Mouse (Mus musculus) MEL (cell line): ENCODE measurements at regions not wholly inside any gene's neighbourhood (a gene's known extent, or its start where the extent isn't known, plus 50 kb on each side); places are given as distances from the start of the nearest gene placed in this dataset.

Source experiments
- DNase-seq: peaks from one replicate; pipeline ENCODE4 v3.0.0; 2011; ENCODE audit warnings: low read depth, low spot score
- H3K27ac ChIP-seq: 2 replicates; pipeline ENCODE4 v1.5.1; 2012; ENCODE audit warnings: low read depth, mild to moderate bottlenecking, control low read depth, low read length, moderate library complexity; ENCODE audit not compliant: control insufficient read depth
- H3K27me3 ChIP-seq, 2 experiments: fragments of 150-350 bp in 1 of 2; sonication (generic) in 1 of 2; 2 replicates each; pipeline ENCODE4 v1.6.1; 2012; ENCODE audit warnings: low read length in 2 of 2, mild to moderate bottlenecking in 2 of 2, improper control_type of control experiment in 1 of 2, moderate library complexity in 1 of 2; ENCODE audit not compliant: insufficient read depth in 2 of 2, control insufficient read depth in 1 of 2
- H3K36me3 ChIP-seq, 2 experiments: 2 replicates each; pipeline ENCODE4 v1.6.1; 2012 to 2014; ENCODE audit warnings: low read length in 2 of 2, improper control_type of control experiment in 1 of 2, inconsistent platforms in 1 of 2, mild to moderate bottlenecking in 1 of 2; ENCODE audit not compliant: insufficient read depth in 2 of 2, control insufficient read depth in 1 of 2
- H3K4me1 ChIP-seq, 2 experiments: fragments of 150-350 bp in 1 of 2; sonication (generic) in 1 of 2; 2 replicates each; pipeline ENCODE4 v1.6.1; 2012; ENCODE audit warnings: low read length in 2 of 2, improper control_type of control experiment in 1 of 2, mild to moderate bottlenecking in 1 of 2; ENCODE audit not compliant: insufficient read depth in 2 of 2, control insufficient read depth in 1 of 2
- H3K4me3 ChIP-seq, 2 experiments: fragments of 150-350 bp in 1 of 2; sonication (generic) in 1 of 2; 2 replicates each; pipeline ENCODE4 v1.5.1; 2012; ENCODE audit warnings: low read depth in 2 of 2, low read length in 2 of 2, mild to moderate bottlenecking in 2 of 2, moderate library complexity in 2 of 2, control low read depth in 1 of 2, improper control_type of control experiment in 1 of 2; ENCODE audit not compliant: control insufficient read depth in 1 of 2, insufficient read depth in 1 of 2
- H3K79me2 ChIP-seq: 2 replicates; pipeline ENCODE4 v1.6.1; 2012; ENCODE audit warnings: mild to moderate bottlenecking, low read length, moderate library complexity; ENCODE audit not compliant: control insufficient read depth, poor library complexity, insufficient read depth
- H3K9ac ChIP-seq: 2 replicates; pipeline ENCODE4 v1.6.1; 2012; ENCODE audit warnings: low read depth, mild to moderate bottlenecking, control low read depth, low read length, moderate library complexity; ENCODE audit not compliant: control insufficient read depth, poor library complexity, severe bottlenecking
- H3K9me3 ChIP-seq: fragments of 150-350 bp; sonication (generic); replicated peaks from 2 replicates; pipeline ENCODE4 v1.6.1; 2012; ENCODE audit warnings: mild to moderate bottlenecking, low read length, improper control_type of control experiment, moderate library complexity; ENCODE audit not compliant: insufficient read depth
- CHD1 ChIP-seq: IDR thresholded peaks from 2 replicates; pipeline ENCODE4 v1.6.1; 2012; ENCODE audit warnings: low read depth, mild to moderate bottlenecking, inconsistent platforms, low read length, improper control_type of control experiment
- CTCF ChIP-seq, 3 experiments: IDR thresholded peaks in 2 of 3; conservative IDR thresholded peaks in 1 of 3; 2 replicates each; pipeline ENCODE4 v1.5.1; 2011 to 2012; ENCODE audit warnings: low read length in 3 of 3, low read depth in 2 of 3, mild to moderate bottlenecking in 2 of 3, improper control_type of control experiment in 1 of 3, inconsistent platforms in 1 of 3, mixed read lengths in 1 of 3, moderate library complexity in 1 of 3; ENCODE audit not compliant: control insufficient read depth in 1 of 3, insufficient read depth in 1 of 3, poor library complexity in 1 of 3, severe bottlenecking in 1 of 3
- E2F4 ChIP-seq: IDR thresholded peaks from 2 replicates; pipeline ENCODE4 v1.6.1; 2011; ENCODE audit warnings: low read depth, low read length, improper control_type of control experiment, borderline replicate concordance
- ELF1 ChIP-seq: IDR thresholded peaks from 2 replicates; pipeline ENCODE4 v1.6.1; 2014; ENCODE audit warnings: low read depth, mild to moderate bottlenecking, inconsistent platforms, low read length, improper control_type of control experiment, moderate library complexity
- ETS1 ChIP-seq: IDR thresholded peaks from 2 replicates; pipeline ENCODE4 v1.6.1; 2012; ENCODE audit warnings: low read depth, mild to moderate bottlenecking, inconsistent platforms, low read length, improper control_type of control experiment, moderate library complexity
- GABPA ChIP-seq: IDR thresholded peaks from 2 replicates; pipeline ENCODE4 v1.6.1; 2012; ENCODE audit warnings: low read depth, mild to moderate bottlenecking, inconsistent platforms, low read length, improper control_type of control experiment, moderate library complexity
- HCFC1 ChIP-seq: IDR thresholded peaks from 2 replicates; pipeline ENCODE4 v1.6.1; 2012; ENCODE audit warnings: low read depth, mild to moderate bottlenecking, inconsistent platforms, low read length, improper control_type of control experiment, moderate library complexity
- KAT2A ChIP-seq: conservative IDR thresholded peaks from 2 replicates; pipeline ENCODE4 v1.6.1; 2012; ENCODE audit warnings: low read depth, low read length, improper control_type of control experiment, inconsistent platforms
- MAX ChIP-seq: IDR thresholded peaks from 2 replicates; pipeline ENCODE4 v1.6.1; 2011; ENCODE audit warnings: low read length, improper control_type of control experiment
- MYB ChIP-seq: IDR thresholded peaks from 2 replicates; pipeline ENCODE4 v1.6.1; 2011; ENCODE audit warnings: mild to moderate bottlenecking, low read depth, low read length, improper control_type of control experiment
- MYC ChIP-seq: IDR thresholded peaks from 2 replicates; pipeline ENCODE4 v1.6.1; 2011; ENCODE audit warnings: low read depth, mild to moderate bottlenecking, low read length, improper control_type of control experiment, moderate library complexity
- NRF1 ChIP-seq: IDR thresholded peaks from 2 replicates; pipeline ENCODE4 v1.6.1; 2014; ENCODE audit warnings: low read depth, mild to moderate bottlenecking, inconsistent platforms, low read length, improper control_type of control experiment, moderate library complexity; ENCODE audit not compliant: poor library complexity, insufficient read depth, severe bottlenecking
- POLR2AphosphoS5 ChIP-seq: IDR thresholded peaks from 2 replicates; pipeline ENCODE4 v1.6.1; 2012; ENCODE audit warnings: low read depth, borderline replicate concordance, mild to moderate bottlenecking, inconsistent platforms, low read length, moderate library complexity, mixed read lengths
- RAD21 ChIP-seq: IDR thresholded peaks from 2 replicates; pipeline ENCODE4 v1.6.1; 2011; ENCODE audit warnings: mild to moderate bottlenecking, low read depth, low read length, improper control_type of control experiment
- RCOR1 ChIP-seq: IDR thresholded peaks from 2 replicates; pipeline ENCODE4 v1.6.1; 2012; ENCODE audit warnings: low read depth, mild to moderate bottlenecking, inconsistent platforms, low read length, improper control_type of control experiment
- TCF12 ChIP-seq: IDR thresholded peaks from 2 replicates; pipeline ENCODE4 v1.6.1; 2014; ENCODE audit warnings: low read depth, mild to moderate bottlenecking, inconsistent platforms, low read length, improper control_type of control experiment, moderate library complexity
- USF1 ChIP-seq: IDR thresholded peaks from 2 replicates; pipeline ENCODE4 v1.6.1; 2014; ENCODE audit warnings: low read depth, mild to moderate bottlenecking, inconsistent platforms, low read length, improper control_type of control experiment, moderate library complexity
- USF2 ChIP-seq, 2 experiments: IDR thresholded peaks; 2 replicates each; pipeline ENCODE4 v1.6.1; 2011 to 2012; ENCODE audit warnings: improper control_type of control experiment in 2 of 2, low read length in 2 of 2, borderline replicate concordance in 1 of 2, inconsistent platforms in 1 of 2, low read depth in 1 of 2, mild to moderate bottlenecking in 1 of 2; ENCODE audit not compliant: insufficient read depth in 1 of 2
- ZMIZ1 ChIP-seq: IDR thresholded peaks from 2 replicates; pipeline ENCODE4 v1.6.1; 2012; ENCODE audit warnings: low read depth, mild to moderate bottlenecking, inconsistent platforms, low read length, improper control_type of control experiment, moderate library complexity

DNA sequence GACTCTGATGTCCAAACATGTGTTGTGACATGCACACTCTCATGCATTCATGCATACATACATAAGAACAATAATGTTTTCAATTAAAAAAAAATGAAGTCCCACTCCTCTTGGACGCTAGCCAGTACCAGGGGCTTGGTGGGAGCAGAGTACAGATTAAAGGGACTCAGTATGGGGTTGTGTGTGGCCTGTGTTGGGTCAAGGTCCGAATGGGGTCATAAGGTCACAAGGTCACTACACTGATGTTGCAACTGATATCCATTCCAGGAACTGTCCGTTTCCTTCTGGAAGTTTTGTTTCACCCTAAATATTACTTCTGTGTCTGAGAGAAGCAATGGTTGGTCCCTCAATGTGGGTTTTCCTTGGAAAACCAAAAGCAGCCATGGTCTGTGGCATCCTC is 152.0 kb downstream of the Gm19410 start:
- Histone ChIP-seq H3K9me3 (no peaks in the 10 kb centered on the region), H3K9ac (no peak overlapping the region), H3K4me3 (no peak overlapping the region), H3K36me3 (no peaks in the 10 kb centered on the region), H3K4me1 (no peaks in the 10 kb centered on the region), H3K79me2 (no peaks in the 10 kb centered on the region), H3K27me3 (no peaks in the 10 kb centered on the region), H3K27ac (no peak overlapping the region)
- no peak for DNase-seq
- TF ChIP-seq USF2 (IDR thresholded peaks at IDR 0.05; ENCODE audit: borderline replicate concordance in 1 of 2, insufficient read depth in 1 of 2, low read depth in 1 of 2, low read length in 2 of 2) (no peak), HCFC1 (no peak), ZMIZ1 (no peak), CHD1 (no peak), ETS1 (no peak), RCOR1 (no peak), POLR2AphosphoS5 (no peak), MYB (no peak), E2F4 (no peak), USF1 (no peak), MAX (no peak), NRF1 (no peak), MYC (no peak), CTCF (IDR thresholded peaks at IDR 0.05 in 2 of 3, conservative IDR thresholded peaks at IDR 0.05 in 1 of 3; ENCODE audit: control insufficient read depth in 1 of 3, insufficient read depth in 1 of 3, low read depth in 2 of 3, low read length in 3 of 3, poor library complexity in 1 of 3, severe bottlenecking in 1 of 3) (no peak), TCF12 (no peak), ELF1 (no peak)

GRCm38 (mm10) chr8:35919451-35919850 is 153.9 kb downstream of the Gm19410 start:
- Histone ChIP-seq H3K27me3 (no peaks in the 10 kb centered on the region), H3K36me3 (no peaks in the 10 kb centered on the region), H3K9ac (no peak overlapping the region), H3K79me2 (no peaks in the 10 kb centered on the region), H3K4me1 (no peaks in the 10 kb centered on the region), H3K27ac (no peak overlapping the region), H3K4me3 (no peak overlapping the region), H3K9me3 (no peaks in the 10 kb centered on the region)
- DNase-seq, result no peak
- no peak for TF ChIP-seq ZMIZ1
- no peak for TF ChIP-seq KAT2A
- TF ChIP-seq RAD21, result no peak
- no peak for TF ChIP-seq USF2 (IDR thresholded peaks at IDR 0.05; ENCODE audit: borderline replicate concordance in 1 of 2, insufficient read depth in 1 of 2, low read depth in 1 of 2, low read length in 2 of 2)
- TF ChIP-seq GABPA, result no peak
